Mouse (Mus musculus) forebrain, embryonic 16.5 days (tissue): ENCODE measurements around the gene Peli2. TPM values are rescaled to one million over a fixed set of nuclear protein-coding genes. Genes with fewer than 3 reads are reported as not detected.
A peak's percentile ranks its signal among the peaks of the same experiment; 100 is the strongest.

Source experiments
- ATAC-seq: fragments of 200-750 bp; cut with Nextera tagmentation; 2 replicates; pipeline ENCODE4 v1.8.0; 2017; ENCODE audit warnings: mild to moderate bottlenecking, moderate library complexity
- H3K27ac ChIP-seq: fragments of 300-500 bp; sonication (generic); 2 replicates; pipeline ENCODE4 v1.5.1; 2014; ENCODE audit warnings: low read length, control low read depth
- H3K27me3 ChIP-seq: fragments of 300-500 bp; sonication (generic); replicated peaks from 2 replicates; pipeline ENCODE4 v1.6.1; 2014; ENCODE audit warnings: low read length; ENCODE audit not compliant: control insufficient read depth, insufficient read depth
- H3K36me3 ChIP-seq: fragments of 300-500 bp; sonication (generic); 2 replicates; pipeline ENCODE4 v1.6.1; 2014; ENCODE audit not compliant: control insufficient read depth, insufficient read depth
- H3K4me1 ChIP-seq: fragments of 300-500 bp; sonication (generic); replicated peaks from 2 replicates; pipeline ENCODE4 v1.6.1; 2014; ENCODE audit warnings: low read length; ENCODE audit not compliant: control insufficient read depth, insufficient read depth
- H3K4me2 ChIP-seq: fragments of 300-500 bp; sonication (generic); 2 replicates; pipeline ENCODE4 v1.6.1; 2014; ENCODE audit warnings: mild to moderate bottlenecking, low read length, control low read depth
- H3K4me3 ChIP-seq: fragments of 300-500 bp; sonication (generic); replicated peaks from 2 replicates; pipeline ENCODE4 v1.5.1; 2014; ENCODE audit warnings: mild to moderate bottlenecking, low read length, control low read depth
- H3K9ac ChIP-seq: fragments of 300-500 bp; sonication (generic); replicated peaks from 2 replicates; pipeline ENCODE4 v1.6.1; 2014; ENCODE audit warnings: low read depth, low read length, control low read depth
- H3K9me3 ChIP-seq: fragments of 300-500 bp; sonication (generic); 2 replicates; pipeline ENCODE4 v1.6.1; 2016; ENCODE audit warnings: low read length; ENCODE audit not compliant: control insufficient read depth
- WGBS: fragments of 180-500 bp; shearing (Covaris S2); extraction: QIAGEN DNeasy Blood & Tissue Kit; methylation state at CpG from one replicate; pipeline ENCODE4 v1.1.7; 2014; 5-methylcytosine and 5-hydroxymethylcytosine counted together
- polyA plus RNA-seq: library from polyadenylated mRNA; unstranded; fragments of >200 nt; fragmentation: Nextera tagmentation; extraction: Ambion mirVana; gene quantifications from 2 replicates; pipeline ENCODE4 v1.2.1, GENCODE M21; 2015

The Peli2 gene
- polyA plus RNA-seq, 1 experiment from 2014 or later, result 10.5 TPM

DNA sequence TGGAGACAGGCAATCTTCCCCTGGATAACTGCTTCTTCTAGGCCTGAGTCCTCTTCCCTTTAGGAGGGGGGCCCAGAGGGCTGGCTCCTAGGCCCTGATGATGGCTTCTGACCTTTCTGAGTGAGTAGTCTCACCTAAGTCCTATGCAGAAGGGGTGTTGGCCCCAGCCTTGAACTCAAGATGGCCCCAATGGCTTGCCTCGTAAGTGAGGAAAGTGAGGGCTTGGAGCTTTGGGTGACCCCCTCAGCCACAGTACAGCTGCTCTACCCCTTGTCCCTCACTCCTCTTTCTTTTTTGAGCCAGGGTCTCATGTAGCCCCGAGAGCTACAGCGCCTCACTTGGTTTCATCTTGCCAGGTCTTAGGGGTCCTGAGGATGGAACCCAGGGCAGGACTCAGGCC lies 11.6 kb downstream of the Peli2 start:
- Histone ChIP-seq H3K9ac (no peak overlapping the region), H3K4me1 (peaks cover 18% of the 10 kb centered on the region), H3K4me2 (no peak overlapping the region), H3K36me3 (no peaks in the 10 kb centered on the region), H3K4me3 (no peak overlapping the region), H3K27me3 (no peaks in the 10 kb centered on the region), H3K27ac (no peak overlapping the region), H3K9me3 (no peaks in the 10 kb centered on the region)
- ATAC-seq, result no peak
- WGBS, result 76% methylated on average over 3 of the region's 3 CpGs

DNA sequence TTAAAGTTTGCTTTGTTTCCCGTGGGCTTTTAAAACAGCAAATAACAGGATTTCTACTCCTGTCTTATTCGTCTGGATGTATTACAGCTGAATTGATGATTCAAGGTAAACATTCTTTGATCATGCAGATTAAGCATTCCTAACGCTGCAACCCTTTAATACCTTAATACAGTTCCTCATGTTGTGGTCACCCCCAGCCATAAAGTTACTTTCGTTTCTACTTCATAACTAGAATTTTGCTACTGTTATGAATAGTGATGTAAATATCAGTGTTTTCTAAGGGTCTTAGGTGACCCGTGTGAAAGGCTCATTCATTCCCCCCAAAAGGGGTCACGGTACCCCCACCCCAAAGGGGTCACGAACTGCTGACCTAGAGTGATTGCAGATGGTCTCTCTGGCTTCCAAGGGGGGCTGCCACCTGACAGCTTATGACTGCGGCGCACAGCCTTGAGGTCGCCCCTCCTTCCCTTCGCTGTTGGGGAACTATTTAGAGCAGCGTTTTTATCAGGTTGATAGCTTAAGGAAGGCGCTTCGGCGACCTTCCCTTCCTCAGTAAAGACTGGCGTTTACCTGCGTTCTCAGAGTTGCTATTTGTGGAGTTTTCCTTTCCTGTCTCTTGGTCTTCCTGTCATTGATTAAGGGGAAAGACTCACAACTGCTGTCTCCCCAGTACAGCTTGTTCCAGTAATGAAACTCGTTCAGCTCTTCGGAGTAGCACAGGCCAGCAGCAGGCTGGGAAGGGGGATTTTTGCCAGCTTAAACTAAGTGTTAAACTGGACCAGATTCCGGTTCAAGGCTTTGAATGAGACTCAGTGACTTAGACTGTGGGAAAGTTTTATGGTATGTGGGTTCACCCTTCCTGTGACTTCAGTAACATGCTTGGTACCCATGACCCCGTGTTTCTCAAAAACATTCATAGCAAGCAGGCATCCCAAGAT lies 12.5 kb downstream of the Peli2 start:
- 66% methylated on average over 21 of the region's 21 CpGs for WGBS

DNA sequence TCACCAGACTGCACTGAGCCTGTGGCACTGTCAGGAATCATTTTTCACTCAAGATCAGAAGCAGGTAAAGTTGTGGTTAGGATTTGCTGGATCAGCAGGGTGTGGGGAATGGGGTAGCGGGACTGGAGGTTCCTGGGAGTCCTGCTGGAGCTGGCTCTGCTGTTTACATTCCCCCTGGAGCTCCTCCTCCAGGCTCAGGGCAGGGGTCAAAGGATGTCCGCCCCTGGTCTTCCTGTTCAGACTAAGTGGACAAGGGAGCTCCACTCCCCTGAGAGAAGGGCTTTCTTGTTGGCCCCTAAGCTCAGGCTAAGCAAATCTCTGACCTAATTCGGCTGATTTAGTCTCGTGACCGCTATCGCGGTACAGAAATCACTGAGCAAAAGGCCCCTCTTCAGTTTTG lies 13.7 kb downstream of the Peli2 start:
- Histone ChIP-seq H3K9me3 (no peaks in the 10 kb centered on the region), H3K9ac (no peak overlapping the region), H3K4me2 (no peak overlapping the region), H3K4me1 (peaks cover 23% of the 10 kb centered on the region), H3K27me3 (no peaks in the 10 kb centered on the region), H3K36me3 (no peaks in the 10 kb centered on the region), H3K4me3 (no peak overlapping the region), H3K27ac (no peak overlapping the region)
- WGBS, result 49% methylated on average over 7 of the region's 7 CpGs
- no peak for ATAC-seq

More for the DNA sequence above, 12.5 kb downstream of the Peli2 start:
- H3K9ac ChIP-seq, result no peak overlapping the region
- H3K4me2 ChIP-seq, result no peak overlapping the region
- no peaks in the 10 kb centered on the region for H3K27me3 ChIP-seq
- no peak for ATAC-seq
- H3K4me3 ChIP-seq, result no peak overlapping the region
- no peaks in the 10 kb centered on the region for H3K36me3 ChIP-seq
- peaks cover 23% of the 10 kb centered on the region for H3K4me1 ChIP-seq
- H3K9me3 ChIP-seq, result no peaks in the 10 kb centered on the region
- no peak overlapping the region for H3K27ac ChIP-seq

DNA sequence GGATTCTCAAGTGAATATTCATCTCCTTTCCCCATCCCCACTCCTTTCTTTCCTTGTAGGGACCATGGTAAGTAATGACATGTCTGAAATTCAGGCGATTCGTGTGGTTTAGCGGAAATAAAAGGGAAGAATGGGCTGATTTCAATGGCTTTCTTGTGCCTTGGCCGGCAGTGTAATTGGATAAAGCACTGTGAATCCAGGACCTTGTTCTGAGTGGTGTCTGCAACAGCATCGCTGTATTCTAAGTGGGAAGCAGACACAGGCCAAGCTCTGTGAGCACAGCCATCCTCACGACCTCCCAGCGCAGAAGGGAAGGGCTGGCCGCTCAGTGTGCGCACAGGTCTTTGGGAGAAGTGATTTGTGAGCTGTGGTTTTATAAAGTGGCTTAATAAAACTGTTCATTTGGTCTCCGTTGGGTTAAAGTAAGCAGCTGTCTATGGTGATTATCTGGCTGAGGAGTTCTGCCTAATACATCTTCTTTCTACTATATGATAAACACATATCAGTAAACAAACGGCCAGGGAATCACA lies 15.3 kb downstream of the Peli2 start:
- Histone ChIP-seq H3K36me3 (no peaks in the 10 kb centered on the region), H3K9me3 (no peaks in the 10 kb centered on the region), H3K4me2 (no peak overlapping the region), H3K9ac (no peak overlapping the region), H3K27me3 (no peaks in the 10 kb centered on the region), H3K4me3 (no peak overlapping the region), H3K27ac (no peak overlapping the region), H3K4me1 (peaks cover 22% of the 10 kb centered on the region)
- ATAC-seq, result 0 out of 2 replicates have a peak, but pooled peaks have one; percentile 16
- 38% methylated on average over 11 of the region's 11 CpGs for WGBS

DNA sequence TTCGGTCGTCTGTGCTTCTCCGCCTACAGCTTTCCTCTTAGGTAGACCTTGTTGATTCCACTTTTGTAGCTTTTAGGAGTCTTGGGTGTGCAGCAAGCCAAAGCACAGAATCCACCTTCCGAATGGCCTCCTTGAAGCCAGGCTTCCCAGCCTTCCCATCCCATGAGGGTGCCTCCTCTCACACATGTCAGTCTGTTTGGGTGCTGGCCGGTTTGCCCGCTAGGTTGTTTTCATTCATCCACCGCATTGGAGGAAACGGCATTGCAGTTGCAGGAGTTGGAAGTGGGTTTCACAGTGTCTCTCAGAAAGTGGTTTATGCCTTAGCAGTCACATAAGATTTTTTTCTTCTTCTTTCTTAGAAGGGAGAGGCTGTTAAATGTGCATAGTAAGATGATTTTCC lies 17.1 kb downstream of the Peli2 start:
- H3K9me3 ChIP-seq, result no peaks in the 10 kb centered on the region
- no peaks in the 10 kb centered on the region for H3K36me3 ChIP-seq
- H3K4me2 ChIP-seq, result no peak overlapping the region
- ATAC-seq, result no peak
- H3K27ac ChIP-seq, result no peak overlapping the region
- H3K9ac ChIP-seq, result no peak overlapping the region
- no peak overlapping the region for H3K4me3 ChIP-seq
- H3K4me1 ChIP-seq, result peaks cover 22% of the 10 kb centered on the region
- no peaks in the 10 kb centered on the region for H3K27me3 ChIP-seq
- 75% methylated on average over 8 of the region's 8 CpGs for WGBS

DNA sequence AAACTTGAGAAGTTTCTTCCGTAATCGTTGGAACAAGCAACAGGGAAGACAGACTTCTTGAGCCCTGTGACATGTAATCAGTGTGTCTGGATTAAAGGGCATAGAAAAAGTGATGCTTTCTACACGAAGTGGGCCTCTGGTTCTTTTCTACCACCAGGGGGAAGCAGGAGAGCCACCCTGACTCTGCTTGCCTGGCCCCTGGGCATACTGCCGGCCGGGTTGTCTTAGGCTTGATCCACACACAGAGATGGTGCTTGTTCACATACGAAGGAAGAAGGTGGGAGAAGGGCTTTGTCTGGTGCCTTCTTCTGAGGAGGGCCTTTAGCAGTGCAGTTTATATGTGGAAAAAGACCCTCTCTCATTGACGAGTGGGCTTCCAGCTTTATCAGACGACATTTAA lies 17.5 kb downstream of the Peli2 start:
- no peaks in the 10 kb centered on the region for H3K9me3 ChIP-seq
- H3K9ac ChIP-seq, result no peak overlapping the region
- peaks cover 26% of the 10 kb centered on the region for H3K4me1 ChIP-seq
- H3K27ac ChIP-seq, result no peak overlapping the region
- no peaks in the 10 kb centered on the region for H3K27me3 ChIP-seq
- peak; percentile 49; the same call in 1 of the 2 replicates for ATAC-seq
- H3K36me3 ChIP-seq, result no peaks in the 10 kb centered on the region
- H3K4me3 ChIP-seq, result no peak overlapping the region
- WGBS, result 48% methylated on average over 8 of the region's 8 CpGs
- H3K4me2 ChIP-seq, result no peak overlapping the region

DNA sequence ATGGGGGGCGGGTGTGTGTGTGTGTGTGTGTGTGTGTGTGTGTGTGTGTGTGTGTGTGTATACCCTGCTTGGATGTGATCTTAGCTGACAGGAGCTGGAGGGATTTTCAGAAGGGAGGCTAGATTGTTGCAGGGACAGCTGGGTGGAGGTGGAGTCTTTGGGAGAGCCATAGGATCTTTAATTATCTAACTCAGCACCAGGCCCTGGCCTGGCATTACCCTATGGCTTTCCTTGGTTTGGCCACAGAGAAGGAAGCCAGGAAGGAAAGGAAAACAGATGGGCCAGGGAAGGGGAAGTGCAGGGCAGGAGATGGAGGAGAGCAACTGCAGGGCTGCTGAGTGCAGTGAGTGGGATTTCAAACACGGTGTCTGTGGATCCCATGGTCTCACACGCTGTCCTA lies 18.8 kb downstream of the Peli2 start:
- Histone ChIP-seq H3K4me3 (no peak overlapping the region), H3K27me3 (no peaks in the 10 kb centered on the region), H3K4me2 (no peak overlapping the region), H3K36me3 (no peaks in the 10 kb centered on the region), H3K9ac (no peak overlapping the region), H3K4me1 (peaks cover 32% of the 10 kb centered on the region), H3K9me3 (no peaks in the 10 kb centered on the region), H3K27ac (no peak overlapping the region)
- WGBS, result 83% methylated on average over 3 of the region's 3 CpGs
- no peak for ATAC-seq

DNA sequence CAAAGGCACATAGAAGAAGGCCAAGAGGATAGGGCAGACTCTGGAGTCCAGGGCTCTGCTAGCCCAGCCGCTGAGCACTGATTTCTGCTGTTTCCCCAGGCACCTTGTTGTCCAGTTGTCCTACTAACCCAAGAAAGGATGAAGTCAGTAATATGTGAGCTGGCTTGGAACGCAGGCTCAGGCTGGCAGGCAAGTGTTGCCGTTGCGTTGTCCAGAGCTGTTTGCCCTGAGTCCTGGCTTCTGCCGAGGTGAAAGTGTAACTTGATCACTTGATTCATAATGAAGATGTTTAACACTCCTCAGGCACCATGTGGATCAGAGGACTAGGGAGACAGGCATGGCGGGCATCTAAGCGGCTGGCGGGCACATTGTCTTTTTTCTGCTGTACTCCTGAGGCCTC lies 21.1 kb downstream of the Peli2 start:
- H3K4me1 ChIP-seq, result peaks cover 22% of the 10 kb centered on the region
- WGBS, result 83% methylated on average over 8 of the region's 8 CpGs
- no peaks in the 10 kb centered on the region for H3K9me3 ChIP-seq
- H3K4me2 ChIP-seq, result no peak overlapping the region
- no peaks in the 10 kb centered on the region for H3K27me3 ChIP-seq
- no peak for ATAC-seq
- H3K27ac ChIP-seq, result no peak overlapping the region
- H3K4me3 ChIP-seq, result no peak overlapping the region
- no peak overlapping the region for H3K9ac ChIP-seq
- H3K36me3 ChIP-seq, result no peaks in the 10 kb centered on the region

DNA sequence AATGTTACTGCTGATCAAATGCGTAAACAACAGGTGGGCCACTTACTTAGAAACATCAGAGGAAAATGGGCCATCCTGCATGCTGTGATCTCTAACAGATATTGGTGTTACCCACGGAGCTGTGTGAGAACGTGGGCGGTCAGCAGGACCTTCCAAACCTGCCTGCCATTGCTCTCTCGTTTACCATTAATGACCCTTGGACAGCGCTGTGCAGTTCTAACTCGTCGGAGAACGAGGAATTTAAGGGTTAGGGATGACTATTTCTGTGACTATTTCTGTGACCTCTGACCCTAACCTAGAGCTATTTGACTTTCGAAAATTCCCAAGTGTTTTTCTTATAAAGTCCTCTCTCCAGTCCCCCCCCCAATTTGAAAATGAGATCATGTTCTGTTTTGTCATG lies 22.1 kb downstream of the Peli2 start:
- 71% methylated on average over 10 of the region's 10 CpGs for WGBS
- peaks cover 13% of the 10 kb centered on the region for H3K4me1 ChIP-seq
- H3K27me3 ChIP-seq, result no peaks in the 10 kb centered on the region
- H3K27ac ChIP-seq, result no peak overlapping the region
- H3K9ac ChIP-seq, result no peak overlapping the region
- H3K36me3 ChIP-seq, result no peaks in the 10 kb centered on the region
- no peak overlapping the region for H3K4me3 ChIP-seq
- no peak overlapping the region for H3K4me2 ChIP-seq
- no peaks in the 10 kb centered on the region for H3K9me3 ChIP-seq
- ATAC-seq, result no peak
